Mouse (Mus musculus): ENCODE results near the gene Snx32.

- TF ChIP-seq CTCF (IDR thresholded peaks at IDR 0.05; ENCODE audit: low read depth, low read length) (no peak), GATA1 (IDR thresholded peaks at IDR 0.05; ENCODE audit: borderline replicate concordance, low read length) (no peak), GATA2 (IDR thresholded peaks at IDR 0.05; ENCODE audit: borderline replicate concordance, low read depth, low read length) (no peak), TAL1 (conservative IDR thresholded peaks at IDR 0.05; ENCODE audit: low read depth, low read length) (no peak), POLR2AphosphoS5 (IDR thresholded peaks at IDR 0.05; ENCODE audit: insufficient replicate concordance, low read depth, low read length) (no peak)
Measured at GRCm38 (mm10) chr19:5449673-5450072, 60.7 kb downstream of the Snx32 start.
